Mouse (Mus musculus): ENCODE measurements around the gene Igf2r.

Gene Igf2r

GRCm38 (mm10) chr17:12750591-12751170 is 18.8 kb downstream of the Igf2r start:
- no peak for DNase-seq (ENCODE audit: low spot score)

GRCm38 (mm10) chr17:12749421-12750367 is 19.8 kb downstream of the Igf2r start:
- no peak for DNase-seq (ENCODE audit: low spot score)

GRCm38 (mm10) chr17:12745761-12746160 is 23.7 kb downstream of the Igf2r start:
- no peak for DNase-seq (ENCODE audit: low spot score)

GRCm38 (mm10) chr17:12744071-12744470 is 25.4 kb downstream of the Igf2r start:
- DNase-seq (ENCODE audit: low spot score) = no peak

GRCm38 (mm10) chr17:12742151-12742908 is 27.1 kb downstream of the Igf2r start:
- DNase-seq (ENCODE audit: low spot score) = no peak

GRCm38 (mm10) chr17:12741218-12741968 is 28.1 kb downstream of the Igf2r start:
- peak; percentile 43 for DNase-seq (ENCODE audit: low spot score)

- DNase-seq (ENCODE audit: low spot score) = no peak
These were observed 29.1 kb downstream of the Igf2r start for GRCm38 (mm10) chr17:12740317-12740716.

- no peak for DNase-seq (ENCODE audit: low spot score)
These were observed 29.9 kb downstream of the Igf2r start for GRCm38 (mm10) chr17:12739516-12739915.

GRCm38 (mm10) chr17:12737934-12738333 is 31.5 kb downstream of the Igf2r start:
- DNase-seq (ENCODE audit: low spot score) = no peak

GRCm38 (mm10) chr17:12734205-12734857 is 35.1 kb downstream of the Igf2r start:
- DNase-seq (ENCODE audit: low spot score) = no peak

- DNase-seq (ENCODE audit: low spot score) = no peak
These were observed 36.3 kb downstream of the Igf2r start for GRCm38 (mm10) chr17:12733128-12733527.

GRCm38 (mm10) chr17:12728536-12728935 is 40.9 kb downstream of the Igf2r start:
- DNase-seq (ENCODE audit: low spot score) = no peak

GRCm38 (mm10) chr17:12727748-12728147 is 41.7 kb downstream of the Igf2r start:
- DNase-seq (ENCODE audit: low spot score) = no peak

- DNase-seq (ENCODE audit: low spot score) = no peak
These were observed 43.6 kb downstream of the Igf2r start for GRCm38 (mm10) chr17:12725871-12726270.

GRCm38 (mm10) chr17:12724767-12725744 is 44.4 kb downstream of the Igf2r start:
- no peak for DNase-seq (ENCODE audit: low spot score)

- DNase-seq (ENCODE audit: low spot score) = no peak
These were observed 45.3 kb downstream of the Igf2r start for GRCm38 (mm10) chr17:12723986-12724766.

GRCm38 (mm10) chr17:12722622-12723021 is 46.8 kb downstream of the Igf2r start:
- DNase-seq (ENCODE audit: low spot score) = no peak

- DNase-seq (ENCODE audit: low spot score) = no peak
These were observed 48.2 kb downstream of the Igf2r start for GRCm38 (mm10) chr17:12721118-12721886.

- no peak for DNase-seq (ENCODE audit: low spot score)
These were observed 51.2 kb downstream of the Igf2r start for GRCm38 (mm10) chr17:12718251-12718650.
